Mouse (Mus musculus): ENCODE measurements around the gene Phf19.
A peak's percentile ranks its signal among the peaks of the same experiment; 100 is the strongest.

DNA sequence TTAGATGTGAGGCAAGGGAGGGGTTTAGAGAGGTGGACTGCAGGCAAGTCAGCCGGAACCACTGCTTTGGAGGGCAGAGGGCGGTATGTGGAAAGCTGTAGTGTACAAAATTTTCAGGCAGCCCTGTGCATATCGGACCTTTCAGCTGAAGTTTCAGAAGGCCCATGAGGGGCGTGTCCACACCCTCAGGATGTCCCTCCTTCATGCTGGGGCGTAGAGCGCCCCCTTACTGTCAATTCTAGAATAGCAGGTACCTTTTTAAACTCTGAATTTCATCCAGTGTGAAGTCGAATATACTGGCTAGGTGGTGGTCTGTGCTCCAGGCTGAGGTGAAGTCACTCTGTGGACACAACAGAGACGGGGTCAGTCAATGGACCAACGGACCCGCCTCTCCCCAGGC, 16.0 kb downstream of the Phf19 start:
- peak; percentile 23; the same call in 1 of the 2 replicates for TF ChIP-seq CTCF (IDR thresholded peaks at IDR 0.05; ENCODE audit: extremely low read depth, insufficient read depth, insufficient read length, insufficient replicate concordance)
- no peak for TF ChIP-seq POLR2A (IDR thresholded peaks at IDR 0.05; ENCODE audit: low read depth, low read length)

All from spleen, adult 2 months (tissue).